Mouse (Mus musculus): ENCODE results near the gene Ptcd1.

GRCm38 (mm10) chr5:145161361-145161760 lies 5.5 kb downstream of the Ptcd1 start:
- TF ChIP-seq CTCF (IDR thresholded peaks at IDR 0.05; ENCODE audit: low read depth): no peak
- TF ChIP-seq EP300 (IDR thresholded peaks at IDR 0.05; ENCODE audit: low read depth): no peak
